Mouse (Mus musculus): Measurements from ENCODE around the gene Polr1b. TPM values are rescaled to one million over a fixed set of nuclear protein-coding genes. Genes with fewer than 3 reads are reported as not detected.

The Polr1b gene
- total RNA-seq, 2 experiments from 2014 or later: 23.5 to 27.7 TPM

GRCm38 (mm10) chr2:129079194-129079593 is 21.6 kb upstream of the Polr1b start:
- intact Hi-C loops (cut with DNase I): no loop called here
- Histone ChIP-seq H3K27ac (no peak overlapping the region), H3K4me3 (no peak overlapping the region)
- DNase-seq (ENCODE audit: extremely low spot score in 1 of 2, low spot score in 2 of 2): no peak
- no peak for TF ChIP-seq CTCF (IDR thresholded peaks at IDR 0.05)

- Histone ChIP-seq H3K4me3 (no peak overlapping the region), H3K27ac (no peak overlapping the region)
- TF ChIP-seq CTCF (IDR thresholded peaks at IDR 0.05): no peak
- intact Hi-C loops (cut with DNase I): no loop called here
- DNase-seq (ENCODE audit: extremely low spot score in 1 of 2, low spot score in 2 of 2): no peak
These were observed 19.7 kb upstream of the Polr1b start for GRCm38 (mm10) chr2:129081097-129081496.

- Histone ChIP-seq H3K27ac (no peak overlapping the region), H3K4me3 (no peak overlapping the region)
- no peak for DNase-seq (ENCODE audit: extremely low spot score in 1 of 2, low spot score in 2 of 2)
- no peak for TF ChIP-seq CTCF (IDR thresholded peaks at IDR 0.05)
- intact Hi-C loops (cut with DNase I): no loop called here
These were observed 17.3 kb upstream of the Polr1b start for GRCm38 (mm10) chr2:129083514-129083913.

- peak; percentile 87 for TF ChIP-seq CTCF (IDR thresholded peaks at IDR 0.05)
- no peak for DNase-seq (ENCODE audit: extremely low spot score in 1 of 2, low spot score in 2 of 2)
- H3K4me3 ChIP-seq: no peak overlapping the region
- no peak overlapping the region for H3K27ac ChIP-seq
- intact Hi-C loops (cut with DNase I): loop anchor here (2.0 to 5.0 kb wide), 2 partner anchors 18 to 138 kb away; no protein-coding TSS in a partner anchor
These were observed 15.8 kb upstream of the Polr1b start for GRCm38 (mm10) chr2:129084959-129085358.

- no peak for DNase-seq (ENCODE audit: extremely low spot score in 1 of 2, low spot score in 2 of 2)
- TF ChIP-seq CTCF (IDR thresholded peaks at IDR 0.05): no peak
- intact Hi-C loops (cut with DNase I): loop anchor here (5.0 kb wide), 1 partner anchor 140 kb away; no protein-coding TSS in a partner anchor
- no peak overlapping the region for H3K4me3 ChIP-seq
- H3K27ac ChIP-seq: no peak overlapping the region
These were observed 13.3 kb upstream of the Polr1b start for GRCm38 (mm10) chr2:129087520-129087919.

GRCm38 (mm10) chr2:129090370-129090769 is 10.4 kb upstream of the Polr1b start:
- no peak for TF ChIP-seq CTCF (IDR thresholded peaks at IDR 0.05)
- no peak for DNase-seq (ENCODE audit: extremely low spot score in 1 of 2, low spot score in 2 of 2)
- peak overlapping the region; percentile 86 for H3K27ac ChIP-seq
- no peak overlapping the region for H3K4me3 ChIP-seq
- intact Hi-C loops (cut with DNase I): no loop called here

GRCm38 (mm10) chr2:129092810-129093209 is 8.0 kb upstream of the Polr1b start:
- TF ChIP-seq CTCF (IDR thresholded peaks at IDR 0.05): no peak
- H3K4me3 ChIP-seq: no peak overlapping the region
- H3K27ac ChIP-seq: peak overlapping the region; percentile 83
- peak in 1 of 2 experiments; percentile 55 for DNase-seq (ENCODE audit: extremely low spot score in 1 of 2, low spot score in 2 of 2)
- intact Hi-C loops (cut with DNase I): no loop called here

- intact Hi-C loops (cut with DNase I): no loop called here
- no peak overlapping the region for H3K4me3 ChIP-seq
- DNase-seq (ENCODE audit: extremely low spot score in 1 of 2, low spot score in 2 of 2): peak in 1 of 2 experiments; percentile 39
- peak overlapping the region; percentile 83 for H3K27ac ChIP-seq
- no peak for TF ChIP-seq CTCF (IDR thresholded peaks at IDR 0.05)
These were observed 6.7 kb upstream of the Polr1b start for GRCm38 (mm10) chr2:129093926-129094724.

GRCm38 (mm10) chr2:129112924-129113323 is 12.1 kb downstream of the Polr1b start:
- TF ChIP-seq CTCF (IDR thresholded peaks at IDR 0.05): no peak
- H3K27ac ChIP-seq: no peak overlapping the region
- no peak for DNase-seq (ENCODE audit: extremely low spot score in 1 of 2, low spot score in 2 of 2)
- no peak overlapping the region for H3K4me3 ChIP-seq
- intact Hi-C loops (cut with DNase I): no loop called here

- intact Hi-C loops (cut with DNase I): no loop called here
- DNase-seq (ENCODE audit: extremely low spot score in 1 of 2, low spot score in 2 of 2): no peak
- H3K4me3 ChIP-seq: no peak overlapping the region
- no peak overlapping the region for H3K27ac ChIP-seq
- TF ChIP-seq CTCF (IDR thresholded peaks at IDR 0.05): no peak
These were observed 15.0 kb downstream of the Polr1b start for GRCm38 (mm10) chr2:129115706-129116367.

- DNase-seq (ENCODE audit: extremely low spot score in 1 of 2, low spot score in 2 of 2): no peak
- no peak for TF ChIP-seq CTCF (IDR thresholded peaks at IDR 0.05)
- intact Hi-C loops (cut with DNase I): no loop called here
- no peak overlapping the region for H3K4me3 ChIP-seq
- H3K27ac ChIP-seq: no peak overlapping the region
These were observed 15.6 kb downstream of the Polr1b start for GRCm38 (mm10) chr2:129116368-129116739.

GRCm38 (mm10) chr2:129118061-129118460 is 17.3 kb downstream of the Polr1b start:
- intact Hi-C loops (cut with DNase I): no loop called here
- Histone ChIP-seq H3K4me3 (no peak overlapping the region), H3K27ac (no peak overlapping the region)
- TF ChIP-seq CTCF (IDR thresholded peaks at IDR 0.05): no peak; the same call in 1 of the 2 replicates
- DNase-seq (ENCODE audit: extremely low spot score in 1 of 2, low spot score in 2 of 2): no peak

Data from left cerebral cortex, adult 2 months (tissue).